Mouse (Mus musculus) intestine, embryonic 14.5 days (tissue): ENCODE data around the gene Olfr282. TPM values are rescaled to one million over a fixed set of nuclear protein-coding genes. Genes with fewer than 3 reads are reported as not detected.
"Not testable (repeated sequence)": the region's sequence is repeated elsewhere in the genome, so short reads cannot be mapped to it uniquely, and the experiment has no call there.

Experiments
- ATAC-seq: fragments of 200-750 bp; cut with Nextera tagmentation; replicated peaks from 2 replicates; pipeline ENCODE4 v1.8.0; 2017; ENCODE audit warnings: low read depth, moderate number of reproducible peaks, moderate TSS enrichment, moderate library complexity; ENCODE audit not compliant: low FRiP score, low TSS enrichment
- DNase-seq: peaks from one replicate; pipeline ENCODE4 v3.0.0-alpha.2; 2018; ENCODE audit warnings: low spot score
- H3K27ac ChIP-seq: fragments of 300-500 bp; sonication (generic); 2 replicates; pipeline ENCODE4 v1.5.1; 2014; ENCODE audit warnings: low read depth, mild to moderate bottlenecking, control low read depth
- H3K27me3 ChIP-seq: fragments of 300-500 bp; sonication (generic); replicated peaks from 2 replicates; pipeline ENCODE4 v1.6.1; 2014; ENCODE audit warnings: low read length, control low read depth; ENCODE audit not compliant: control insufficient read depth, insufficient read depth
- H3K36me3 ChIP-seq: fragments of 300-500 bp; sonication (generic); 2 replicates; pipeline ENCODE4 v1.6.1; 2014; ENCODE audit warnings: low read length, control low read depth; ENCODE audit not compliant: control insufficient read depth, insufficient read depth
- H3K4me1 ChIP-seq: fragments of 300-500 bp; sonication (generic); replicated peaks from 2 replicates; pipeline ENCODE4 v1.6.1; 2014; ENCODE audit warnings: low read length, control low read depth, mixed read lengths; ENCODE audit not compliant: control insufficient read depth, insufficient read depth
- H3K4me2 ChIP-seq: fragments of 300-500 bp; sonication (generic); 2 replicates; pipeline ENCODE4 v1.6.1; 2014; ENCODE audit warnings: low read length
- H3K4me3 ChIP-seq: fragments of 300-500 bp; sonication (generic); 2 replicates; pipeline ENCODE4 v1.5.1; 2014; ENCODE audit warnings: low read depth, low read length, control low read depth, mixed read lengths
- H3K9ac ChIP-seq: fragments of 300-500 bp; sonication (generic); 2 replicates; pipeline ENCODE4 v1.6.1; 2014; ENCODE audit warnings: mild to moderate bottlenecking, low read length
- H3K9me3 ChIP-seq: fragments of 300-500 bp; sonication (generic); 2 replicates; pipeline ENCODE4 v1.6.1; 2016; ENCODE audit warnings: low read length, control low read depth; ENCODE audit not compliant: control insufficient read depth
- WGBS: fragments of 180-500 bp; shearing (Covaris S2); extraction: QIAGEN DNeasy Blood & Tissue Kit; methylation state at CpG from one replicate; pipeline ENCODE4 v1.1.7; 2014; 5-methylcytosine and 5-hydroxymethylcytosine counted together
- polyA plus RNA-seq: library from polyadenylated mRNA; unstranded; fragments of >200 nt; fragmentation: Nextera tagmentation; extraction: Ambion mirVana; gene quantifications from 2 replicates; pipeline ENCODE4 v1.2.1, GENCODE M21; 2014

Olfr282 gene
- polyA plus RNA-seq, 1 experiment from 2014 or later = not detected

DNA sequence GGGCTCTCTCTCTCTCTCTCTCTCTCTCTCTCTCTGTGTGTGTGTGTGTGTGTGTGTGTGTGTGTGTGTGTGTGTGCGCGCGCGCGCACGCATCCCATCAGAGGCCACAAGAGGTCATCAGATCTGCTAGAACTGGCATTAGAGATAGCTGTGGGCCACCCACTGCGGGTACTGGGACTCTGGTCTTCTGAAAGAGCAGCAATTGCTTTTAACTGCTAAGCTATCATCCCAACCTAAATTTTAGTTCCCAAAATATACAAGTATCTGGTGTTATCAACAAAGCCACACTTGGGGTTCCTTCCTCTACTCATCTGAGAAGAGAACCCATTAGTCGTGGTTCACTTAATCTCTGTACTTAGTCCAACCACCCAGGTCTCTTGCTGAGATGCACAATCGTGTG, 20.8 kb upstream of the Olfr282 start:
- Histone ChIP-seq H3K4me2 (no peak overlapping the region), H3K36me3 (no peaks in the 10 kb centered on the region), H3K4me3 (no peak overlapping the region), H3K9me3 (no peaks in the 10 kb centered on the region), H3K4me1 (no peaks in the 10 kb centered on the region), H3K27me3 (no peaks in the 10 kb centered on the region), H3K27ac (no peak overlapping the region), H3K9ac (no peak overlapping the region)
- ATAC-seq = no peak
- 92% methylated on average over 9 of the region's 9 CpGs for WGBS
- no peak for DNase-seq

GRCm38 (mm10) chr15:98415996-98416395, 15.0 kb upstream of the Olfr282 start:
- 76% methylated on average over 4 of the region's 4 CpGs for WGBS
- ATAC-seq = no peak
- Histone ChIP-seq H3K27ac (no peak overlapping the region), H3K4me2 (no peak overlapping the region), H3K4me3 (no peak overlapping the region), H3K9ac (no peak overlapping the region), H3K4me1 (no peaks in the 10 kb centered on the region), H3K9me3 (no peaks in the 10 kb centered on the region), H3K36me3 (no peaks in the 10 kb centered on the region), H3K27me3 (no peaks in the 10 kb centered on the region)
- DNase-seq = no peak

DNA sequence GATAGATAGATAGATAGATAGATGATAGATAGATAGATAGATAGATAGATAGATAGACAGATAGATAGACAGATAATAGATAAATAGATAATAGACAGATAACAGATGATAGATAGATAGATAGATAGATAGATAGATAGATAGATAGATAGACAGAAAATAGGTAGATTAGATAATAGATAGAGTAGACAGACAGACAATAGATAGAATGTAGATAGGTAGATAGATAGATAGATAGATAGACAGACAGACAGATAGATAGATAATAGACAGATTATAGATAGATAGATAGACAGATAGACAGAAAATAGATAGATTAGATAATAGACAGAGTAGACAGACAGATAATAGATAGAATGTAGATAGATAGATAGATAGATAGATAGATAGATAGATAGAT, 14.2 kb upstream of the Olfr282 start:
- H3K27ac ChIP-seq, H3K4me3 ChIP-seq, H3K27me3 ChIP-seq, H3K4me1 ChIP-seq, ATAC-seq, H3K4me2 ChIP-seq, H3K36me3 ChIP-seq, H3K9ac ChIP-seq, DNase-seq, H3K9me3 ChIP-seq: not testable (repeated sequence)

DNA sequence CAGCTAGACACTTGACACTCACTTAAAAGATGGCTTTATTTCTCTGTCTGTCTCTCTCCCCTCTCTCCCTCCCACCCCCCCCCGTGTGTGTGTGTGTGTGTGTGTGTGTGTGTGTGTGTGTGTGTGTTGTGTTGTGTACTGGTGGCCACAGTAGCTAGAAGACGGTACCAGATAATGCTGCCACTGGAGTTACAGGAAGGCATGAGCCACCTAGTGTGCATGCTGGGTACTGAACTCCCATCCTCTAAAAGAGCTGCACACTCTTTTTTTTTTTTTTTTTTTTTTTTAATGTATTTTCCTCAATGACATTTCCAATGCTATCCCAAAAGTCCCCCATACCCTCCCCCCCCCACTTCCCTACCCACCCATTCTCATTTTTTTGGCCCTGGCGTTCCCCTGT, 13.7 kb upstream of the Olfr282 start:
- H3K36me3 ChIP-seq, H3K9ac ChIP-seq, ATAC-seq, DNase-seq, H3K4me3 ChIP-seq, H3K27ac ChIP-seq, H3K4me2 ChIP-seq, H3K9me3 ChIP-seq, H3K4me1 ChIP-seq, H3K27me3 ChIP-seq: not testable (repeated sequence)
- WGBS = 19% methylated on average over 2 of the region's 3 CpGs

DNA sequence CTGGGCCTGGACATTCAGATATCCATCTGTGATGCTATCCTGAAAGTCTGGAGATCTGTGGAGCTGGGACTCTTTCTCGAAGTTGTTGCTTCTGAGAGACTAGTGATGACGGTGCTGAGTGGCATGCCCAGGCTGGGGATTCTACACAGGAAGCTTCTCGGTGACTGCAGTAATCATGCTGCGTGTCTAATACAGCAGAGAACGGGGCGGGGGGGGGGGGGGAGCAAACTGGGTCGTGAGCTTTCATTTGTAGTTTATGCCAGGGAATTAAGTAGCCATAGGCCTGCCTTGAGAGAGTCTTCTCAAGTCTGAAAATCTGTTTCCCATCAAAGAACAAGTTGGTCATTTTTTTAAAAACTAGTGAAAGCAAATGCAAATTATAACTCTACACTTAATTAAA, 12.9 kb upstream of the Olfr282 start:
- DNase-seq (no peak), ATAC-seq (no peak)
- Histone ChIP-seq H3K9ac (no peak overlapping the region), H3K4me1 (no peaks in the 10 kb centered on the region), H3K4me3 (no peak overlapping the region), H3K27me3 (no peaks in the 10 kb centered on the region), H3K9me3 (no peaks in the 10 kb centered on the region), H3K4me2 (no peak overlapping the region), H3K27ac (no peak overlapping the region), H3K36me3 (no peaks in the 10 kb centered on the region)
- 69% methylated on average over 7 of the region's 7 CpGs for WGBS

GRCm38 (mm10) chr15:98420897-98421296, 10.1 kb upstream of the Olfr282 start:
- Histone ChIP-seq H3K27ac (no peak overlapping the region), H3K4me1 (peaks cover 9% of the 10 kb centered on the region; the same call in 1 of the 2 replicates), H3K9me3 (no peaks in the 10 kb centered on the region), H3K9ac (no peak overlapping the region), H3K4me3 (no peak overlapping the region), H3K36me3 (no peaks in the 10 kb centered on the region), H3K4me2 (no peak overlapping the region), H3K27me3 (no peaks in the 10 kb centered on the region)
- DNase-seq (no peak), ATAC-seq (no peak)
- WGBS = 56% methylated on average over 4 of the region's 4 CpGs

DNA sequence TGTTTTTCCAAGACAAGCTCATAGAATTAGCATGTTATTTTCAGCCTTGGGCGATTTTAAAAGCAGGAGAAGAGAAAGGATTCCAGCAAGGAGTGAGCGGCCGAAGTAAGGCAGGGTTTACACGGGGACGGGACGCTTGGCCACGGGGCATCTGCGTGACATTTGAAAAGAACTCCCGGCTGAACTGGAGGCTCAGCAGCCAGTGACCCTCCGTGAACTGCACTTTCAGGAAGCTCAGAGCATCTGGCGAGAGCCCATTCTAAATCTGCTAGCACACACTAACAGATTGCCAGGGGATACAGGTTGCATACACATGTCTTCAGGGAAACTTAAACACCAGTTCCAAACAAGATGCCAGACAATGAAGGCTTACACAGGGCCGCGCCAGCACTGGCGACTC, 6.7 kb upstream of the Olfr282 start:
- no peak for DNase-seq

GRCm38 (mm10) chr15:98424753-98425152, 6.3 kb upstream of the Olfr282 start:
- DNase-seq (no peak), ATAC-seq (no peak)
- Histone ChIP-seq H3K4me2 (peak overlapping the region; percentile 20; the same call in 1 of the 2 replicates), H3K9me3 (no peaks in the 10 kb centered on the region), H3K36me3 (no peaks in the 10 kb centered on the region), H3K27ac (no peak overlapping the region), H3K4me1 (peaks cover 9% of the 10 kb centered on the region; the same call in 1 of the 2 replicates), H3K27me3 (no peaks in the 10 kb centered on the region), H3K4me3 (no peak overlapping the region), H3K9ac (no peak overlapping the region)
- WGBS = 32% methylated on average over 6 of the region's 6 CpGs

More for the DNA sequence above, 6.7 kb upstream of the Olfr282 start:
- WGBS = 48% methylated on average over 14 of the region's 14 CpGs
- no peaks in the 10 kb centered on the region for H3K9me3 ChIP-seq
- H3K9ac ChIP-seq = no peak overlapping the region
- no peaks in the 10 kb centered on the region for H3K36me3 ChIP-seq
- H3K27me3 ChIP-seq = no peaks in the 10 kb centered on the region
- peak overlapping the region; percentile 20; the same call in 1 of the 2 replicates for H3K4me2 ChIP-seq
- no peak for ATAC-seq
- H3K27ac ChIP-seq = no peak overlapping the region
- H3K4me1 ChIP-seq = peaks cover 9% of the 10 kb centered on the region; the same call in 1 of the 2 replicates
- H3K4me3 ChIP-seq = no peak overlapping the region

- Histone ChIP-seq H3K27ac (no peak overlapping the region), H3K9ac (no peak overlapping the region), H3K9me3 (no peaks in the 10 kb centered on the region), H3K4me3 (no peak overlapping the region), H3K4me1 (peaks cover 9% of the 10 kb centered on the region; the same call in 1 of the 2 replicates), H3K4me2 (no peak overlapping the region), H3K36me3 (no peaks in the 10 kb centered on the region), H3K27me3 (no peaks in the 10 kb centered on the region)
- WGBS = 62% methylated on average over 7 of the region's 7 CpGs
- DNase-seq (no peak), ATAC-seq (no peak; the same call in 1 of the 2 replicates)
Observed at GRCm38 (mm10) chr15:98425188-98425587, 5.8 kb upstream of the Olfr282 start.
